21 mouse cellular contexts compared by ENCODE assay signal in the genomic region with DNA sequence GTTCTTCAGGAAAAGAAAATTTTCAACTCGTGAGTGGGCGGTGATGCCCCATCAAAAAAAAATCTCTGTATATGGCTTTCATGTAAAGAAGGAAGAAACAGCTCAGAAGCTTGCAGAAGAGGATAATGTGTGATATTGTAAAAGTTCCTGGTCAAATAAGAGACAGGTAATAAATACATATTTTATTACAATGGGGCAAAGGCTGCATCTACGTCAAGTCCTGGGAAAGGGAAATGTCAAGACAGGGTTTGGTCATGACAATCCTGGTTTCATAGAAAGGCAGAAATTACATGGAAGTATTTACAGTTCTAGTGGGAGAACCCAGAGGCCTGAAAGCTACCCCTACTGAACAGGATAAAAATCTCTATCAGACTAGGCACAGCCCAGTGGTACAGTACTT. TPM values are rescaled to one million over a fixed set of nuclear protein-coding genes. Genes with fewer than 3 reads are reported as not detected.
DNase-seq lines count a peak whose midpoint lies in the region; ATAC-seq and TF ChIP-seq lines count a peak whose summit lies in the region.
"Had no signal": no experiment of that assay in that cellular context is flagged by ENCODE, and none has a peak within 500 bp of the region (broad histone marks: within the 10 kb centered on the region; RNA-seq: fewer than 3 reads in every experiment).

No protein-coding gene starts in this region.

- H3K4me2 ChIP-seq in CH12.LX (ENCODE audit: insufficient read depth, low read depth, poor library complexity, severe bottlenecking) = peak overlapping the region; percentile 80; the same call in 1 of the 2 replicates
- H3K4me2 ChIP-seq in intestine, embryonic 16.5 days (ENCODE audit: low read depth, low read length) = no peak overlapping the region
- H3K4me2 ChIP-seq: embryonic facial prominence, embryonic 12.5 days; forebrain, embryonic 13.5 days; forebrain, embryonic 15.5 days had no signal

- dilution Hi-C loops in CH12.LX (cut with MboI; ENCODE audit: extremely low pct_ligation_motif_present, extremely low pct_unique_long_range_greater_than_20kb, low sequenced_read_pairs) = no loop called here

- no peaks in the 10 kb centered on the region for H3K9me3 ChIP-seq in CH12.LX (replicated peaks; ENCODE audit: low read length)
- no peaks in the 10 kb centered on the region for H3K9me3 ChIP-seq in intestine, embryonic 16.5 days (ENCODE audit: control insufficient read depth, low read length)
- H3K9me3 ChIP-seq: embryonic facial prominence, embryonic 10.5 days; embryonic facial prominence, embryonic 12.5 days; forebrain, embryonic 13.5 days; forebrain, embryonic 15.5 days had no signal

- no peak overlapping the region for H3K4me3 ChIP-seq in CH12.LX (replicated peaks in 1 of 3; ENCODE audit: low read depth in 2 of 3, low read length in 2 of 3, poor library complexity in 1 of 3)
- H3K4me3 ChIP-seq in intestine, embryonic 16.5 days (ENCODE audit: low read length) = no peak overlapping the region
- H3K4me3 ChIP-seq: embryonic facial prominence, embryonic 10.5 days; embryonic facial prominence, embryonic 12.5 days; forebrain, embryonic 13.5 days; forebrain, embryonic 15.5 days had no signal

- peaks cover 74% of the 10 kb centered on the region for H3K79me2 ChIP-seq in CH12.LX (replicated peaks; ENCODE audit: control insufficient read depth, extremely low read depth, insufficient read depth, poor library complexity, severe bottlenecking)

- H3K36me3 ChIP-seq in CH12.LX (replicated peaks in 1 of 2; ENCODE audit: control insufficient read depth in 1 of 2, insufficient read depth in 1 of 2, low read length in 1 of 2) = no peaks in the 10 kb centered on the region
- H3K36me3 ChIP-seq in intestine, embryonic 16.5 days (ENCODE audit: control insufficient read depth, insufficient read depth, low read length) = no peaks in the 10 kb centered on the region
- H3K36me3 ChIP-seq: embryonic facial prominence, embryonic 10.5 days; embryonic facial prominence, embryonic 12.5 days; forebrain, embryonic 15.5 days had no signal

- H3K9ac ChIP-seq in CH12.LX (ENCODE audit: insufficient read depth, low read depth) = peak overlapping the region; percentile 63
- H3K9ac ChIP-seq in intestine, embryonic 16.5 days (ENCODE audit: low read depth, low read length) = no peak overlapping the region
- H3K9ac ChIP-seq: embryonic facial prominence, embryonic 12.5 days; forebrain, embryonic 13.5 days; forebrain, embryonic 15.5 days; forebrain, postnatal 0 days had no signal

- H3K4me1 ChIP-seq in CH12.LX (ENCODE audit: control insufficient read depth in 1 of 2, insufficient read depth in 2 of 2) = peaks cover 0 to 64% of the 10 kb centered on the region in 2 experiments; a peak in 2 of 4 replicates
- H3K4me1 ChIP-seq in intestine, embryonic 16.5 days (ENCODE audit: control insufficient read depth, insufficient read depth, low read length) = peaks cover 10% of the 10 kb centered on the region
- H3K4me1 ChIP-seq: embryonic facial prominence, embryonic 12.5 days had no signal

- DNase-seq in CH12.LX (ENCODE audit: extremely low read depth) = no peak
- DNase-seq in large intestine, adult 2 months (ENCODE audit: low read depth, low spot score) = peak; percentile 63
- no peak for DNase-seq in left cerebral cortex, postnatal 25 days (ENCODE audit: low spot score in 2 of 2)
- no peak for DNase-seq in thymus, adult 18-20 months
- no peak for DNase-seq in left cerebral cortex, adult 9 months (ENCODE audit: low spot score in 2 of 2)
- DNase-seq: adrenal gland, adult 2 months; adrenal gland, postnatal 10 days; adrenal gland, postnatal 25 days; B cell, adult 2 months; cerebellum, adult 11 months; cerebellum, adult 18-20 months; cerebellum, adult 8-10 months; cerebellum, adult 9-11 months; cerebellum, postnatal 25 days; forebrain, postnatal 0 days had no signal

- peak; percentile 71 for ATAC-seq in intestine, embryonic 16.5 days
- ATAC-seq: forebrain, embryonic 13.5 days; forebrain, embryonic 15.5 days; forebrain, postnatal 0 days had no signal

- H3K27ac ChIP-seq in CH12.LX (ENCODE audit: insufficient read depth, low read depth) = no peak overlapping the region
- H3K27ac ChIP-seq in intestine, embryonic 16.5 days (ENCODE audit: low read length) = no peak overlapping the region
- H3K27ac ChIP-seq: embryonic facial prominence, embryonic 10.5 days; embryonic facial prominence, embryonic 12.5 days; forebrain, embryonic 13.5 days; forebrain, embryonic 15.5 days had no signal

- no peaks in the 10 kb centered on the region for H3K27me3 ChIP-seq in CH12.LX (replicated peaks)
- H3K27me3 ChIP-seq in intestine, embryonic 16.5 days (replicated peaks; ENCODE audit: control insufficient read depth, insufficient read depth, low read length) = no peaks in the 10 kb centered on the region
- H3K27me3 ChIP-seq: embryonic facial prominence, embryonic 12.5 days; forebrain, embryonic 13.5 days; forebrain, embryonic 15.5 days had no signal

- TF ChIP-seq RAD21 in CH12.LX (IDR thresholded peaks at IDR 0.05; ENCODE audit: low read depth, low read length) = no peak

- 67% methylated on average over 3 of the region's 3 CpGs for WGBS in intestine, embryonic 16.5 days
- 35% methylated on average over 3 of the region's 3 CpGs for WGBS in large intestine, adult 2 months

- intact Hi-C loops in left cerebral cortex, postnatal 25 days (cut with DNase I) = no loop called here

- in situ Hi-C loops in CH12.LX (cut with MboI; ENCODE audit: low pct_ligation_motif_present, low pct_unique_long_range_greater_than_20kb, low sequenced_read_pairs) = no loop called here

- no peak for TF ChIP-seq EP300 in CH12.LX (IDR thresholded peaks at IDR 0.05; ENCODE audit: low read length)

- TF ChIP-seq POLR2A in CH12.LX (IDR thresholded peaks at IDR 0.05; ENCODE audit: low read depth, low read length) = no peak

- TF ChIP-seq CTCF in CH12.LX (conservative IDR thresholded peaks at IDR 0.05 in 1 of 2, IDR thresholded peaks at IDR 0.05 in 1 of 2; ENCODE audit: low read depth in 2 of 2, low read length in 2 of 2) = no peak

TF ChIP-seq in CH12.LX, 34 proteins besides CTCF, POLR2A, EP300 and RAD21:
- no peak for TF ChIP-seq SMC3 (IDR thresholded peaks at IDR 0.05; ENCODE audit: low read depth, low read length)
- no peak for TF ChIP-seq GABPA (IDR thresholded peaks at IDR 0.05; ENCODE audit: insufficient replicate concordance, low read depth, low read length)
- TF ChIP-seq MAZ (IDR thresholded peaks at IDR 0.05; ENCODE audit: low read depth, low read length) = no peak
- no peak for TF ChIP-seq E2F4 (IDR thresholded peaks at IDR 0.05; ENCODE audit: insufficient replicate concordance, low read depth, low read length)
- TF ChIP-seq USF2 (conservative IDR thresholded peaks at IDR 0.05; ENCODE audit: low read depth, low read length) = no peak
- no peak for TF ChIP-seq UBTF (IDR thresholded peaks at IDR 0.05; ENCODE audit: low read depth, low read length)
- no peak for TF ChIP-seq MEF2A (IDR thresholded peaks at IDR 0.05; ENCODE audit: borderline replicate concordance, low read depth, low read length)
- TF ChIP-seq CHD1 (IDR thresholded peaks at IDR 0.05; ENCODE audit: low read depth, low read length) = no peak
- no peak for TF ChIP-seq NRF1 (IDR thresholded peaks at IDR 0.05; ENCODE audit: low read depth, low read length)
- no peak for TF ChIP-seq MAX (IDR thresholded peaks at IDR 0.05; ENCODE audit: low read length)
- TF ChIP-seq IRF4 (IDR thresholded peaks at IDR 0.05; ENCODE audit: low read depth, low read length) = no peak
- no peak for TF ChIP-seq USF1 (IDR thresholded peaks at IDR 0.05; ENCODE audit: low read depth, low read length)
- no peak for TF ChIP-seq MXI1 (IDR thresholded peaks at IDR 0.05; ENCODE audit: low read depth, low read length)
- no peak for TF ChIP-seq ETS1 (conservative IDR thresholded peaks at IDR 0.05; ENCODE audit: low read depth, low read length)
- no peak for TF ChIP-seq JUN (IDR thresholded peaks at IDR 0.05; ENCODE audit: insufficient read depth, low read depth, low read length)

RNA-seq across cellular contexts. Expression of a gene that starts 7.9 kb away (rescaled TPM):
- total RNA-seq in CH12.LX (2012; rRNA removed) = 56.7 and 70.6 TPM in 2 replicates
- total RNA-seq in CH12.LX (2014; rRNA removed) = 26.3 and 31.5 TPM in 2 replicates
- polyA plus RNA-seq in CH12.LX (2012; ENCODE audit: insufficient read length, low read depth) = 51.3 and 54.6 TPM in 2 replicates
- 13.7 and 16.8 TPM in 2 replicates for polyA plus RNA-seq in intestine, embryonic 16.5 days (2015; fragmentation: Nextera tagmentation; extraction: Ambion mirVana)
- polyA plus RNA-seq in large intestine, adult 2 months (2012; rRNA removed) = 3.0 and 8.1 TPM in 2 replicates
- total RNA-seq in left cerebral cortex, postnatal 25 days (2021) = 100 to 1,000 TPM; 163 to 183 TPM
- total RNA-seq: MEL had no signal
